ENCODE assay signal across 30 mouse cellular contexts in the genomic region with DNA sequence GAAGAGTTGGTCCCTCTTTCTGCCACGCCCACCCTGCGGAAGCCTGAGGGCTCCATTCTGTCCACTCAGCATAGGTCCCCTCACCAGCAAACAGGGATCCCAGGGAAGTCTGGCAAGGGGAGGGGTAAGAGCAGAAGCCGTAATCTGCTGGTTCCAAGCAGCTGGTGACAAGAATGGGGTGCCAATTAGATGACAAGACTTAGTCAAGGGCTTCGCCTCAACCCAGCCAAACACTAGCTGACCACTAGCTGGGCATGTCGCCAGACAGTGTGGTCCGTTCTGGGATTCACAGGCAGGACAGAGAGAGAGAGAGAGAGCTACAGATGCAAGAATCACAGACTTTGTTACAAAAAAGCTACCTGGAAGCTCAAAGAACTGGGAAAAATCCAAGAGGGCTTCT. TPM values are rescaled to one million over a fixed set of nuclear protein-coding genes. Genes with fewer than 3 reads are reported as not detected.
DNase-seq lines count a peak whose midpoint lies in the region; ATAC-seq and TF ChIP-seq lines count a peak whose summit lies in the region.
"Had no signal": no experiment of that assay in that cellular context is flagged by ENCODE, and none has a peak within 500 bp of the region (broad histone marks: within the 10 kb centered on the region; RNA-seq: fewer than 3 reads in every experiment).

No protein-coding gene starts in this region.

- intact Hi-C loops in left cerebral cortex, postnatal 4 days (cut with DNase I): no loop called here
- intact Hi-C loops in left cerebral cortex, adult 2 months (cut with DNase I): no loop called here

- ATAC-seq in intestine, embryonic 15.5 days: no peak
- ATAC-seq: forebrain, embryonic 15.5 days; liver, embryonic 12.5 days; liver, postnatal 0 days; midbrain, embryonic 13.5 days had no signal

- no peak for TF ChIP-seq CTCF in left cerebral cortex, adult 2 months (IDR thresholded peaks at IDR 0.05)

- no peak overlapping the region for H3K27ac ChIP-seq in left cerebral cortex, adult 2 months
- no peak overlapping the region for H3K27ac ChIP-seq in intestine, embryonic 15.5 days
- H3K27ac ChIP-seq: embryonic facial prominence, embryonic 13.5 days; forebrain, embryonic 10.5 days; forebrain, embryonic 15.5 days; heart, embryonic 13.5 days; hindbrain, embryonic 14.5 days; limb, embryonic 13.5 days; liver, embryonic 12.5 days; midbrain, embryonic 13.5 days had no signal

- H3K27me3 ChIP-seq in intestine, embryonic 15.5 days (replicated peaks): no peaks in the 10 kb centered on the region
- H3K27me3 ChIP-seq: embryonic facial prominence, embryonic 13.5 days; heart, embryonic 13.5 days; limb, embryonic 13.5 days; liver, embryonic 12.5 days; megakaryocyte, embryonic 14.5 days; midbrain, embryonic 13.5 days had no signal

- no peak overlapping the region for H3K9ac ChIP-seq in intestine, embryonic 15.5 days
- H3K9ac ChIP-seq: embryonic facial prominence, embryonic 13.5 days; forebrain, embryonic 15.5 days; heart, embryonic 13.5 days; hindbrain, embryonic 14.5 days; limb, embryonic 13.5 days; liver, embryonic 12.5 days; liver, postnatal 0 days; midbrain, embryonic 13.5 days had no signal

- H3K4me1 ChIP-seq in intestine, embryonic 15.5 days (replicated peaks): no peaks in the 10 kb centered on the region; the same call in 1 of the 2 replicates
- H3K4me1 ChIP-seq: liver, embryonic 12.5 days; midbrain, embryonic 13.5 days had no signal

- no peak overlapping the region for H3K4me2 ChIP-seq in intestine, embryonic 15.5 days (replicated peaks)
- H3K4me2 ChIP-seq: embryonic facial prominence, embryonic 13.5 days; forebrain, embryonic 15.5 days; heart, embryonic 13.5 days; hindbrain, embryonic 14.5 days; limb, embryonic 13.5 days; liver, embryonic 12.5 days; midbrain, embryonic 13.5 days had no signal

- DNase-seq in gastrocnemius, postnatal 10 days: peak; percentile 33
- DNase-seq in gastrocnemius, adult 18-20 months (ENCODE audit: low spot score): no peak
- peak; percentile 47 for DNase-seq in left cerebral cortex, postnatal 4 days
- DNase-seq in left cerebral cortex, adult 2 months (ENCODE audit: extremely low spot score in 1 of 2, low spot score in 2 of 2): no peak
- DNase-seq in 3T3-L1 (ENCODE audit: low read depth, low spot score) (peak; percentile 78), NIH3T3 (ENCODE audit: low read depth) (peak; percentile 63)
- DNase-seq in embryo, embryonic 10 days (ENCODE audit: low spot score): no peak
- DNase-seq: adrenal gland, adult 8-10 months; cerebellum, adult 11 months; cerebellum, adult 9-10 months; cerebellum, postnatal 36 days; heart, postnatal 36 days; kidney, adult 11 months; kidney, postnatal 14 days; layer of hippocampus, adult 9-11 months; liver, postnatal 0 days; lung, postnatal 14 days; retina, postnatal 1 day; right cerebral cortex, postnatal 14 days; thymus, postnatal 4 days had no signal

- no peak overlapping the region for H3K4me3 ChIP-seq in left cerebral cortex, adult 2 months
- H3K4me3 ChIP-seq in intestine, embryonic 15.5 days (replicated peaks): no peak overlapping the region
- H3K4me3 ChIP-seq: embryonic facial prominence, embryonic 13.5 days; forebrain, embryonic 10.5 days; forebrain, embryonic 15.5 days; heart, embryonic 13.5 days; limb, embryonic 13.5 days; liver, embryonic 12.5 days; megakaryocyte, embryonic 14.5 days; midbrain, embryonic 13.5 days had no signal

- 77% methylated on average over 6 of the region's 6 CpGs for WGBS in intestine, embryonic 15.5 days

- no peaks in the 10 kb centered on the region for H3K9me3 ChIP-seq in intestine, embryonic 15.5 days
- H3K9me3 ChIP-seq: embryonic facial prominence, embryonic 13.5 days; forebrain, embryonic 15.5 days; liver, embryonic 12.5 days; midbrain, embryonic 13.5 days had no signal

- H3K36me3 ChIP-seq in intestine, embryonic 15.5 days: no peaks in the 10 kb centered on the region
- H3K36me3 ChIP-seq: embryonic facial prominence, embryonic 13.5 days; forebrain, embryonic 15.5 days; heart, embryonic 13.5 days; limb, embryonic 13.5 days; midbrain, embryonic 13.5 days had no signal

RNA-seq across cellular contexts. Expression of a gene that starts 36.7 kb away (rescaled TPM):
- 10 to 100 TPM in 1 of 2 experiments, 1 to 10 TPM in 1; 9.0 to 11.5 TPM for total RNA-seq in gastrocnemius, postnatal 10 days (2021)
- total RNA-seq in gastrocnemius, adult 18-20 months (2021): 1 to 10 TPM; 3.6 to 4.3 TPM
- total RNA-seq in left cerebral cortex, postnatal 4 days (2021): 1 to 10 TPM in 1 of 2 experiments, under 1 TPM in 1; 0.82 to 1.4 TPM
- total RNA-seq in left cerebral cortex, adult 2 months (2021): 1 to 10 TPM; 1.7 to 1.9 TPM
- 0.50 and 0.76 TPM in 2 replicates for polyA plus RNA-seq in intestine, embryonic 15.5 days (2015; fragmentation: Nextera tagmentation; extraction: Ambion mirVana)

RNA-seq across cellular contexts. Expression of a gene that starts 59.6 kb away (rescaled TPM):
- total RNA-seq in gastrocnemius, postnatal 10 days (2021): 10 to 100 TPM; 60.5 to 69.7 TPM
- total RNA-seq in gastrocnemius, adult 18-20 months (2021): 10 to 100 TPM; 54.6 to 57.3 TPM
- 10 to 100 TPM; 50.6 to 56.2 TPM for total RNA-seq in left cerebral cortex, postnatal 4 days (2021)
- 10 to 100 TPM; 46.0 to 50.2 TPM for total RNA-seq in left cerebral cortex, adult 2 months (2021)
- 184 and 190 TPM in 2 replicates for polyA plus RNA-seq in intestine, embryonic 15.5 days (2015; fragmentation: Nextera tagmentation; extraction: Ambion mirVana)

Comparison
In these comparisons a context has a peak if more than half of its experiments do, and no peak if none do; other contexts are left out.
1. DNase-seq: peak in gastrocnemius, postnatal 10 days (single experiment), left cerebral cortex, postnatal 4 days (single experiment), 3T3-L1 (single experiment) and NIH3T3 (single experiment); none in gastrocnemius, adult 18-20 months (single experiment), left cerebral cortex, adult 2 months (0 of 2) and embryo, embryonic 10 days (single experiment).